Mouse (Mus musculus) olfactory bulb, adult 2 months (tissue): ENCODE data around the gene Rubcn. TPM values are rescaled to one million over a fixed set of nuclear protein-coding genes. Genes with fewer than 3 reads are reported as not detected.

ENCODE experiments used
- H3K27ac ChIP-seq: fragments of 200-500 bp; 2 replicates; pipeline ENCODE4 v1.5.1; 2012; ENCODE audit warnings: low read depth, low read length; ENCODE audit not compliant: insufficient read depth
- H3K4me1 ChIP-seq: fragments of 200-500 bp; 2 replicates; pipeline ENCODE4 v1.6.1; 2012; ENCODE audit warnings: low read length; ENCODE audit not compliant: control insufficient read depth, insufficient read depth
- H3K4me3 ChIP-seq: fragments of 200-500 bp; 2 replicates; pipeline ENCODE4 v1.5.1; 2012; ENCODE audit warnings: mild to moderate bottlenecking, low read depth, low read length, moderate library complexity; ENCODE audit not compliant: insufficient read depth
- CTCF ChIP-seq: fragments of 200-500 bp; IDR thresholded peaks from 2 replicates; pipeline ENCODE4 v1.5.1; 2012; ENCODE audit warnings: low read depth, mild to moderate bottlenecking, low read length, moderate library complexity; ENCODE audit not compliant: insufficient read depth
- POLR2A ChIP-seq: fragments of 200-500 bp; IDR thresholded peaks from 2 replicates; pipeline ENCODE4 v1.6.1; 2012; ENCODE audit warnings: mild to moderate bottlenecking, low read depth, low read length, moderate library complexity; ENCODE audit not compliant: insufficient read depth
- WGBS: fragments of 180-500 bp; shearing (Covaris S2); methylation state at CpG from one replicate; pipeline ENCODE4 v1.1.7; 2018; 5-methylcytosine and 5-hydroxymethylcytosine counted together
- polyA plus RNA-seq: library from polyadenylated mRNA; stranded (reverse); fragments of >200 nt; gene quantifications from 2 replicates; pipeline ENCODE4 v1.2.4, GENCODE M21; 2012; ENCODE audit warnings: low replicate concordance; ENCODE audit not compliant: missing spikeins, insufficient read depth, insufficient read length

The Rubcn gene
- polyA plus RNA-seq, 1 experiment = not detected

- 51% methylated on average over 4 of the region's 4 CpGs for WGBS
- Histone ChIP-seq H3K4me1 (peaks cover 25% of the 10 kb centered on the region), H3K4me3 (no peak overlapping the region), H3K27ac (peak overlapping the region; percentile 72; the same call in 1 of the 2 replicates)
- TF ChIP-seq POLR2A = no peak
- TF ChIP-seq CTCF = no peak
Measured at GRCm38 (mm10) chr16:32858356-32858755, 19.2 kb downstream of the Rubcn start.

- no peak for TF ChIP-seq POLR2A
- no peak for TF ChIP-seq CTCF
- Histone ChIP-seq H3K4me3 (no peak overlapping the region), H3K4me1 (peaks cover 25% of the 10 kb centered on the region), H3K27ac (no peak overlapping the region)
- 94% methylated on average over 3 of the region's 3 CpGs for WGBS
Measured at GRCm38 (mm10) chr16:32856751-32857150, 20.8 kb downstream of the Rubcn start.

GRCm38 (mm10) chr16:32854050-32854571 lies 23.5 kb downstream of the Rubcn start:
- peak overlapping the region; percentile 92 for H3K27ac ChIP-seq
- 11% methylated on average over 2 of the region's 2 CpGs for WGBS
- no peak for TF ChIP-seq CTCF
- no peak for TF ChIP-seq POLR2A
- H3K4me1 ChIP-seq = peaks cover 24% of the 10 kb centered on the region
- no peak overlapping the region for H3K4me3 ChIP-seq

GRCm38 (mm10) chr16:32853492-32854049 lies 24.0 kb downstream of the Rubcn start:
- 22% methylated on average over 13 of the region's 13 CpGs for WGBS
- TF ChIP-seq CTCF (no peak), POLR2A (no peak)
- peaks cover 21% of the 10 kb centered on the region for H3K4me1 ChIP-seq
- no peak overlapping the region for H3K4me3 ChIP-seq
- peak overlapping the region; percentile 80 for H3K27ac ChIP-seq

GRCm38 (mm10) chr16:32849042-32849830 lies 28.3 kb downstream of the Rubcn start:
- H3K4me1 ChIP-seq = peaks cover 13% of the 10 kb centered on the region
- H3K4me3 ChIP-seq = no peak overlapping the region
- 89% methylated on average over 11 of the region's 11 CpGs for whole genome bisulfite sequencing
- no peak for TF ChIP-seq POLR2A
- no peak for TF ChIP-seq CTCF
- no peak overlapping the region for H3K27ac ChIP-seq

- Histone ChIP-seq H3K4me3 (no peak overlapping the region), H3K27ac (no peak overlapping the region), H3K4me1 (peaks cover 8% of the 10 kb centered on the region; the same call in 1 of the 2 replicates)
- WGBS = 80% methylated on average over 11 of the region's 11 CpGs
- TF ChIP-seq CTCF (no peak), POLR2A (no peak)
Measured at GRCm38 (mm10) chr16:32847103-32847502, 30.5 kb downstream of the Rubcn start.

- no peak overlapping the region for H3K27ac ChIP-seq
- H3K4me3 ChIP-seq = no peak overlapping the region
- TF ChIP-seq POLR2A = no peak
- no peak for TF ChIP-seq CTCF
- H3K4me1 ChIP-seq = peaks cover 24% of the 10 kb centered on the region
- WGBS = 43% methylated on average over 4 of the region's 4 CpGs
Measured at GRCm38 (mm10) chr16:32831501-32831900, 46.1 kb downstream of the Rubcn start.

- Histone ChIP-seq H3K27ac (no peak overlapping the region), H3K4me3 (no peak overlapping the region), H3K4me1 (peaks cover 13% of the 10 kb centered on the region)
- 93% methylated on average over 11 of the region's 11 CpGs for WGBS
- TF ChIP-seq CTCF = no peak
- no peak for TF ChIP-seq POLR2A
Measured at GRCm38 (mm10) chr16:32829104-32829503, 48.5 kb downstream of the Rubcn start.

GRCm38 (mm10) chr16:32826521-32826920 lies 51.0 kb downstream of the Rubcn start:
- peaks cover 10% of the 10 kb centered on the region for H3K4me1 ChIP-seq
- no peak overlapping the region for H3K4me3 ChIP-seq
- WGBS = 95% methylated on average over 11 of the region's 11 CpGs
- no peak for TF ChIP-seq CTCF
- TF ChIP-seq POLR2A = no peak
- H3K27ac ChIP-seq = no peak overlapping the region
